Mouse (Mus musculus) neutrophil, adult 65 days (primary cell): ENCODE measurements around the gene Cox7b2. TPM values are rescaled to one million over a fixed set of nuclear protein-coding genes. Genes with fewer than 3 reads are reported as not detected.

Experiments used
- total RNA-seq: library from RNA; stranded (reverse); gene quantifications from 2 replicates; pipeline ENCODE4 v1.2.4, GENCODE M21; 2023

The Cox7b2 gene
- not detected in 2 replicates for total RNA-seq

DNA sequence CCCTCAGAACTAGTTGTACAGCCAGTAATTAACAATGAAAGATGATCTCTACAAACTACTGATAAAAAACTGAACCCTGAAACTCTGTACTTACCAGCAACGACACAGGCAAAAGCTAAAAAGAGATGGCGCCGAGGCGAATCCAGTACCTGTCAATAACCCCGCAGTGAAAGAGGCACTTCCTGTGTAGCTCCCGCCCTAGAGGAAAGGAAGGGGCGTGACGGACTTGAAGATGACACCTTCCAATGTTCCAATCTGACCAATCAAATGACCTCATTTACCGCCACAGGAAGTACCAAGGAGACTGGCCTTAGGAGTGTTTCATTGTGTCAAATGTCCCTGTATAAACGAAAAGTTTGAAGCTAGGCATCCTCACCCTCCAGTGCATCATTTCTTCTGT lies at the start of gene Cox7b2:
Gene Cox7b2 (minus strand): TSS at position 127 of the 400 bp plus-strand sequence.

Other genes with a start within 250 kb of the Cox7b2 start
- not detected in 2 replicates for gene Gabrb1, start 109.9 kb upstream of the Cox7b2 start, total RNA-seq
- 1.3 TPM in 1 of 2 replicates, not detected in the other for gene Gabra4, start 110.1 kb upstream of the Cox7b2 start, total RNA-seq